Mouse (Mus musculus): ENCODE data around the gene Srpx2. TPM values are rescaled to one million over a fixed set of nuclear protein-coding genes. Genes with fewer than 3 reads are reported as not detected.

Srpx2 gene
- total and polyA plus RNA-seq, 3 experiments, result not detected

DNA sequence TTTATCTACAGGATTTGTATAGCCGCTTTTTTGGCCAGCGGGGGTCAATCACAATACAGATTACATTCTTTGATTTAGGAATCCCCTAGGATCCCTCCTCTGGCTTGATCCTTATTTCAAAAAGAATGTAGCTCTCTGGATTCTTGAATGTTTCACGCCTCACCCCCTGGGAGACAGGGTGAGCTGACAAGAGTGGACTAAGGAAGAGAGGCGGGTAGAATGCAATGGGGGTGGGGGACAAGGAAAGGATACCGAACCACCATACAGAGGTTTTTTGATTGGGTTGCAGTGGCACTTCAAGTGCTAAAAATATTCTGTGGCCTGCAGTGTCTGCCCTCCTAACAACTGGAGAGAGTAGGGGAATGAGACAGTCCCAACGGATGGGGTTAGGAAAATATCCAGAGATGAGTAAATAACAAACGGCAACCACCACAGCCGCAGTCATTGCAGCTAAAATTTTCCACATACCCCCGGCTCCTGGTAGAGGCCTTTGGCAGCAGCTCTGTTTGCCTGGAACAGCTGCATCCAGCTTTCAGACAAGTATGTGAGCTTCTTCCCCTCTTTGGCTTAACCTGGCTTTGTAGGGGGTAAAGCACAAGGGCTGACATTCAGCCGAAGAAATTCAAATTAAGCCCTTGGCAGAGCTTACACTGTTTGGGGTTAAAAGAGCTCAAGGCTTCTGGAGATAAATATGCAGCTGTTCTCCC is 3.3 kb downstream of the Srpx2 start:
- no peak overlapping the region for H3K4me3 ChIP-seq (replicated peaks in 1 of 3; ENCODE audit: low read depth in 2 of 3, low read length in 2 of 3, poor library complexity in 1 of 3)
- no peaks in the 10 kb centered on the region for H3K36me3 ChIP-seq (replicated peaks in 1 of 2; ENCODE audit: control insufficient read depth in 1 of 2, insufficient read depth in 1 of 2, low read length in 1 of 2)
- no peak overlapping the region for H3K9ac ChIP-seq (ENCODE audit: insufficient read depth, low read depth)
- no peaks in the 10 kb centered on the region for H3K4me1 ChIP-seq (ENCODE audit: control insufficient read depth in 1 of 2, insufficient read depth in 2 of 2)
- no peak overlapping the region for H3K4me2 ChIP-seq (ENCODE audit: insufficient read depth, low read depth, poor library complexity, severe bottlenecking)
- TF ChIP-seq CHD2 (IDR thresholded peaks at IDR 0.05; ENCODE audit: low read length), result no peak
- TF ChIP-seq CTCF (conservative IDR thresholded peaks at IDR 0.05 in 1 of 2, IDR thresholded peaks at IDR 0.05 in 1 of 2; ENCODE audit: low read depth in 2 of 2, low read length in 2 of 2), result no peak
- TF ChIP-seq SIN3A (IDR thresholded peaks at IDR 0.05; ENCODE audit: low read length), result no peak
- no peak for TF ChIP-seq ELF1 (IDR thresholded peaks at IDR 0.05; ENCODE audit: low read depth, low read length)
- no peak for TF ChIP-seq MAX (IDR thresholded peaks at IDR 0.05; ENCODE audit: low read length)
- no peak for TF ChIP-seq KAT2A (IDR thresholded peaks at IDR 0.05; ENCODE audit: insufficient replicate concordance, low read length)
- no peak for TF ChIP-seq SMC3 (IDR thresholded peaks at IDR 0.05; ENCODE audit: low read depth, low read length)
- no peak for TF ChIP-seq ETS1 (conservative IDR thresholded peaks at IDR 0.05; ENCODE audit: low read depth, low read length)
- TF ChIP-seq MAFK (IDR thresholded peaks at IDR 0.05; ENCODE audit: insufficient replicate concordance, low read length), result no peak
- no peak for TF ChIP-seq MYC (IDR thresholded peaks at IDR 0.05; ENCODE audit: low read depth, low read length)
- TF ChIP-seq E2F4 (IDR thresholded peaks at IDR 0.05; ENCODE audit: insufficient replicate concordance, low read depth, low read length), result no peak
- no peak for TF ChIP-seq BHLHE40 (IDR thresholded peaks at IDR 0.05; ENCODE audit: low read depth, low read length)
- TF ChIP-seq IRF4 (IDR thresholded peaks at IDR 0.05; ENCODE audit: low read depth, low read length), result no peak
- no peak for TF ChIP-seq NELFE (IDR thresholded peaks at IDR 0.05; ENCODE audit: low read depth, low read length)
- TF ChIP-seq RCOR1 (conservative IDR thresholded peaks at IDR 0.05; ENCODE audit: low read depth, low read length), result no peak
- TF ChIP-seq EP300 (IDR thresholded peaks at IDR 0.05; ENCODE audit: low read length), result no peak
- no peak for TF ChIP-seq ZMIZ1 (IDR thresholded peaks at IDR 0.05; ENCODE audit: low read depth, low read length)
- no peaks in the 10 kb centered on the region for H3K9me3 ChIP-seq (replicated peaks; ENCODE audit: low read length)
- in situ Hi-C loops (cut with MboI; ENCODE audit: low pct_ligation_motif_present, low pct_unique_long_range_greater_than_20kb, low sequenced_read_pairs), result no loop called here
- no peak overlapping the region for H3K27ac ChIP-seq (ENCODE audit: insufficient read depth, low read depth)
- dilution Hi-C loops (cut with MboI; ENCODE audit: extremely low pct_ligation_motif_present, extremely low pct_unique_long_range_greater_than_20kb, low sequenced_read_pairs), result no loop called here
- no peak for DNase-seq (ENCODE audit: extremely low read depth)
- no peaks in the 10 kb centered on the region for H3K27me3 ChIP-seq (replicated peaks)
- no peaks in the 10 kb centered on the region for H3K79me2 ChIP-seq (replicated peaks; ENCODE audit: control insufficient read depth, extremely low read depth, insufficient read depth, poor library complexity, severe bottlenecking)

GRCm38 (mm10) chrX:133913006-133913405 is 4.8 kb downstream of the Srpx2 start:
- H3K9me3 ChIP-seq (replicated peaks; ENCODE audit: low read length), result no peaks in the 10 kb centered on the region
- H3K4me1 ChIP-seq (ENCODE audit: control insufficient read depth in 1 of 2, insufficient read depth in 2 of 2), result no peaks in the 10 kb centered on the region
- H3K36me3 ChIP-seq (replicated peaks in 1 of 2; ENCODE audit: control insufficient read depth in 1 of 2, insufficient read depth in 1 of 2, low read length in 1 of 2), result no peaks in the 10 kb centered on the region
- no peak overlapping the region for H3K4me3 ChIP-seq (replicated peaks in 1 of 3; ENCODE audit: low read depth in 2 of 3, low read length in 2 of 3, poor library complexity in 1 of 3)
- no peak overlapping the region for H3K27ac ChIP-seq (ENCODE audit: insufficient read depth, low read depth)
- dilution Hi-C loops (cut with MboI; ENCODE audit: extremely low pct_ligation_motif_present, extremely low pct_unique_long_range_greater_than_20kb, low sequenced_read_pairs), result no loop called here
- H3K27me3 ChIP-seq (replicated peaks), result no peaks in the 10 kb centered on the region
- H3K79me2 ChIP-seq (replicated peaks; ENCODE audit: control insufficient read depth, extremely low read depth, insufficient read depth, poor library complexity, severe bottlenecking), result no peaks in the 10 kb centered on the region
- no peak overlapping the region for H3K9ac ChIP-seq (ENCODE audit: insufficient read depth, low read depth)
- H3K4me2 ChIP-seq (ENCODE audit: insufficient read depth, low read depth, poor library complexity, severe bottlenecking), result no peak overlapping the region
- TF ChIP-seq SIN3A (IDR thresholded peaks at IDR 0.05; ENCODE audit: low read length) (no peak), ETS1 (conservative IDR thresholded peaks at IDR 0.05; ENCODE audit: low read depth, low read length) (no peak), CTCF (conservative IDR thresholded peaks at IDR 0.05 in 1 of 2, IDR thresholded peaks at IDR 0.05 in 1 of 2; ENCODE audit: low read depth in 2 of 2, low read length in 2 of 2) (no peak), JUN (IDR thresholded peaks at IDR 0.05; ENCODE audit: insufficient read depth, low read depth, low read length) (no peak), E2F4 (IDR thresholded peaks at IDR 0.05; ENCODE audit: insufficient replicate concordance, low read depth, low read length) (no peak), RCOR1 (conservative IDR thresholded peaks at IDR 0.05; ENCODE audit: low read depth, low read length) (no peak), USF2 (conservative IDR thresholded peaks at IDR 0.05; ENCODE audit: low read depth, low read length) (no peak), MAFK (IDR thresholded peaks at IDR 0.05; ENCODE audit: insufficient replicate concordance, low read length) (no peak), MAX (IDR thresholded peaks at IDR 0.05; ENCODE audit: low read length) (no peak), CHD2 (IDR thresholded peaks at IDR 0.05; ENCODE audit: low read length) (no peak), SMC3 (IDR thresholded peaks at IDR 0.05; ENCODE audit: low read depth, low read length) (no peak), UBTF (IDR thresholded peaks at IDR 0.05; ENCODE audit: low read depth, low read length) (no peak), ELF1 (IDR thresholded peaks at IDR 0.05; ENCODE audit: low read depth, low read length) (no peak), BHLHE40 (IDR thresholded peaks at IDR 0.05; ENCODE audit: low read depth, low read length) (no peak), KAT2A (IDR thresholded peaks at IDR 0.05; ENCODE audit: insufficient replicate concordance, low read length) (no peak), HCFC1 (IDR thresholded peaks at IDR 0.05; ENCODE audit: low read depth, low read length) (no peak), EP300 (IDR thresholded peaks at IDR 0.05; ENCODE audit: low read length) (no peak), RAD21 (IDR thresholded peaks at IDR 0.05; ENCODE audit: low read depth, low read length) (no peak), MEF2A (IDR thresholded peaks at IDR 0.05; ENCODE audit: borderline replicate concordance, low read depth, low read length) (no peak)
- DNase-seq (ENCODE audit: extremely low read depth), result no peak
- in situ Hi-C loops (cut with MboI; ENCODE audit: low pct_ligation_motif_present, low pct_unique_long_range_greater_than_20kb, low sequenced_read_pairs), result no loop called here

All from CH12.LX (cell line).